Mouse (Mus musculus): ENCODE results near the gene Arfgef3. TPM values are rescaled to one million over a fixed set of nuclear protein-coding genes. Genes with fewer than 3 reads are reported as not detected.

Gene Arfgef3
- polyA plus RNA-seq, 1 experiment from 2014 or later: 0.20 TPM

- no peak for ATAC-seq (ENCODE audit: insufficient number of reproducible peaks, insufficient read depth, low FRiP score, low TSS enrichment, low read depth)
Observed at GRCm38 (mm10) chr10:18728548-18728947, 15.2 kb downstream of the Arfgef3 start.

GRCm38 (mm10) chr10:18711436-18711835, 32.3 kb downstream of the Arfgef3 start:
- H3K4me2 ChIP-seq: no peak overlapping the region
- H3K9ac ChIP-seq (replicated peaks): no peak overlapping the region
- WGBS: 84% methylated on average over 4 of the region's 4 CpGs
- H3K27ac ChIP-seq: peak overlapping the region; percentile 8; the same call in 1 of the 2 replicates
- peaks cover 15% of the 10 kb centered on the region; the same call in 1 of the 2 replicates for H3K4me1 ChIP-seq (replicated peaks)
- H3K36me3 ChIP-seq: no peaks in the 10 kb centered on the region
- no peak for ATAC-seq (ENCODE audit: insufficient number of reproducible peaks, insufficient read depth, low FRiP score, low TSS enrichment, low read depth)
- no peaks in the 10 kb centered on the region; the same call in 1 of the 2 replicates for H3K9me3 ChIP-seq
- no peaks in the 10 kb centered on the region for H3K27me3 ChIP-seq
- no peak overlapping the region for H3K4me3 ChIP-seq (replicated peaks)

More at GRCm38 (mm10) chr10:18728548-18728947, 15.2 kb downstream of the Arfgef3 start:
- H3K4me1 ChIP-seq (replicated peaks): no peaks in the 10 kb centered on the region
- H3K4me3 ChIP-seq (replicated peaks): no peak overlapping the region
- H3K4me2 ChIP-seq: no peak overlapping the region
- no peaks in the 10 kb centered on the region for H3K27me3 ChIP-seq
- H3K27ac ChIP-seq: no peak overlapping the region
- H3K36me3 ChIP-seq: no peaks in the 10 kb centered on the region
- H3K9ac ChIP-seq (replicated peaks): no peak overlapping the region
- 94% methylated on average over 1 of the region's 1 CpGs for WGBS
- H3K9me3 ChIP-seq: 0 out of 2 replicates have a peak, but pooled peaks cover 2% of the 10 kb centered on the region

GRCm38 (mm10) chr10:18710949-18711348, 32.8 kb downstream of the Arfgef3 start:
- H3K27me3 ChIP-seq: no peaks in the 10 kb centered on the region
- H3K4me1 ChIP-seq (replicated peaks): peaks cover 15% of the 10 kb centered on the region; the same call in 1 of the 2 replicates
- H3K4me2 ChIP-seq: no peak overlapping the region
- H3K27ac ChIP-seq: peak overlapping the region; percentile 31; the same call in 1 of the 2 replicates
- H3K9me3 ChIP-seq: no peaks in the 10 kb centered on the region; the same call in 1 of the 2 replicates
- ATAC-seq (ENCODE audit: insufficient number of reproducible peaks, insufficient read depth, low FRiP score, low TSS enrichment, low read depth): no peak
- no peaks in the 10 kb centered on the region for H3K36me3 ChIP-seq
- no peak overlapping the region for H3K9ac ChIP-seq (replicated peaks)
- 27% methylated on average over 6 of the region's 6 CpGs for WGBS
- no peak overlapping the region for H3K4me3 ChIP-seq (replicated peaks)

GRCm38 (mm10) chr10:18709836-18710235, 33.9 kb downstream of the Arfgef3 start:
- no peak overlapping the region for H3K27ac ChIP-seq
- no peak overlapping the region for H3K4me2 ChIP-seq
- no peaks in the 10 kb centered on the region for H3K27me3 ChIP-seq
- H3K36me3 ChIP-seq: no peaks in the 10 kb centered on the region
- ATAC-seq (ENCODE audit: insufficient number of reproducible peaks, insufficient read depth, low FRiP score, low TSS enrichment, low read depth): no peak
- peaks cover 15% of the 10 kb centered on the region; the same call in 1 of the 2 replicates for H3K4me1 ChIP-seq (replicated peaks)
- H3K9me3 ChIP-seq: no peaks in the 10 kb centered on the region; the same call in 1 of the 2 replicates
- no peak overlapping the region for H3K4me3 ChIP-seq (replicated peaks)
- no peak overlapping the region for H3K9ac ChIP-seq (replicated peaks)
- 68% methylated on average over 2 of the region's 2 CpGs for WGBS

GRCm38 (mm10) chr10:18708641-18709040, 35.1 kb downstream of the Arfgef3 start:
- no peaks in the 10 kb centered on the region; the same call in 1 of the 2 replicates for H3K9me3 ChIP-seq
- WGBS: 86% methylated on average over 1 of the region's 1 CpGs
- H3K9ac ChIP-seq (replicated peaks): no peak overlapping the region
- H3K27me3 ChIP-seq: no peaks in the 10 kb centered on the region
- ATAC-seq (ENCODE audit: insufficient number of reproducible peaks, insufficient read depth, low FRiP score, low TSS enrichment, low read depth): no peak
- H3K4me3 ChIP-seq (replicated peaks): no peak overlapping the region
- no peak overlapping the region for H3K27ac ChIP-seq
- H3K36me3 ChIP-seq: no peaks in the 10 kb centered on the region
- H3K4me2 ChIP-seq: no peak overlapping the region
- peaks cover 15% of the 10 kb centered on the region; the same call in 1 of the 2 replicates for H3K4me1 ChIP-seq (replicated peaks)

GRCm38 (mm10) chr10:18704393-18705120, 39.2 kb downstream of the Arfgef3 start:
- no peak overlapping the region for H3K4me3 ChIP-seq (replicated peaks)
- no peak overlapping the region for H3K9ac ChIP-seq (replicated peaks)
- ATAC-seq (ENCODE audit: insufficient number of reproducible peaks, insufficient read depth, low FRiP score, low TSS enrichment, low read depth): no peak
- no peaks in the 10 kb centered on the region; the same call in 1 of the 2 replicates for H3K9me3 ChIP-seq
- H3K27me3 ChIP-seq: no peaks in the 10 kb centered on the region
- H3K4me2 ChIP-seq: no peak overlapping the region
- H3K36me3 ChIP-seq: no peaks in the 10 kb centered on the region
- H3K27ac ChIP-seq: no peak overlapping the region
- H3K4me1 ChIP-seq (replicated peaks): peaks cover 4% of the 10 kb centered on the region; the same call in 1 of the 2 replicates
- WGBS: 57% methylated on average over 4 of the region's 4 CpGs

- ATAC-seq (ENCODE audit: insufficient number of reproducible peaks, insufficient read depth, low FRiP score, low TSS enrichment, low read depth): no peak
- no peak overlapping the region for H3K27ac ChIP-seq
- no peaks in the 10 kb centered on the region for H3K36me3 ChIP-seq
- no peaks in the 10 kb centered on the region for H3K27me3 ChIP-seq
- H3K4me3 ChIP-seq (replicated peaks): no peak overlapping the region
- no peak overlapping the region for H3K4me2 ChIP-seq
- no peaks in the 10 kb centered on the region for H3K9me3 ChIP-seq
- peaks cover 4% of the 10 kb centered on the region; the same call in 1 of the 2 replicates for H3K4me1 ChIP-seq (replicated peaks)
- no peak overlapping the region for H3K9ac ChIP-seq (replicated peaks)
Observed at GRCm38 (mm10) chr10:18701517-18701916, 42.2 kb downstream of the Arfgef3 start.

- H3K27me3 ChIP-seq: no peaks in the 10 kb centered on the region
- no peak for ATAC-seq (ENCODE audit: insufficient number of reproducible peaks, insufficient read depth, low FRiP score, low TSS enrichment, low read depth)
- no peak overlapping the region for H3K4me2 ChIP-seq
- WGBS: 91% methylated on average over 2 of the region's 2 CpGs
- H3K36me3 ChIP-seq: no peaks in the 10 kb centered on the region
- no peak overlapping the region for H3K27ac ChIP-seq
- H3K4me3 ChIP-seq (replicated peaks): no peak overlapping the region
- H3K4me1 ChIP-seq (replicated peaks): peaks cover 4% of the 10 kb centered on the region; the same call in 1 of the 2 replicates
- no peak overlapping the region for H3K9ac ChIP-seq (replicated peaks)
- H3K9me3 ChIP-seq: no peaks in the 10 kb centered on the region
Observed at GRCm38 (mm10) chr10:18700117-18700516, 43.6 kb downstream of the Arfgef3 start.

GRCm38 (mm10) chr10:18699151-18699550, 44.6 kb downstream of the Arfgef3 start:
- no peaks in the 10 kb centered on the region for H3K36me3 ChIP-seq
- ATAC-seq (ENCODE audit: insufficient number of reproducible peaks, insufficient read depth, low FRiP score, low TSS enrichment, low read depth): no peak
- peaks cover 4% of the 10 kb centered on the region; the same call in 1 of the 2 replicates for H3K4me1 ChIP-seq (replicated peaks)
- H3K4me3 ChIP-seq (replicated peaks): no peak overlapping the region
- no peak overlapping the region for H3K4me2 ChIP-seq
- no peaks in the 10 kb centered on the region for H3K9me3 ChIP-seq
- H3K27me3 ChIP-seq: no peaks in the 10 kb centered on the region
- WGBS: 94% methylated on average over 2 of the region's 2 CpGs
- no peak overlapping the region for H3K27ac ChIP-seq
- H3K9ac ChIP-seq (replicated peaks): no peak overlapping the region

GRCm38 (mm10) chr10:18696461-18696860, 47.3 kb downstream of the Arfgef3 start:
- Histone ChIP-seq H3K9ac (replicated peaks) (no peak overlapping the region), H3K4me2 (no peak overlapping the region), H3K4me1 (replicated peaks) (no peaks in the 10 kb centered on the region), H3K27me3 (no peaks in the 10 kb centered on the region), H3K36me3 (no peaks in the 10 kb centered on the region), H3K4me3 (replicated peaks) (no peak overlapping the region), H3K27ac (no peak overlapping the region), H3K9me3 (no peaks in the 10 kb centered on the region)
- 75% methylated on average over 6 of the region's 6 CpGs for WGBS
- no peak for ATAC-seq (ENCODE audit: insufficient number of reproducible peaks, insufficient read depth, low FRiP score, low TSS enrichment, low read depth)

GRCm38 (mm10) chr10:18688234-18688633, 55.5 kb downstream of the Arfgef3 start:
- H3K9ac ChIP-seq (replicated peaks): no peak overlapping the region
- no peaks in the 10 kb centered on the region for H3K27me3 ChIP-seq
- no peaks in the 10 kb centered on the region for H3K36me3 ChIP-seq
- 45% methylated on average over 2 of the region's 2 CpGs for WGBS
- H3K4me3 ChIP-seq (replicated peaks): no peak overlapping the region
- no peak for ATAC-seq (ENCODE audit: insufficient number of reproducible peaks, insufficient read depth, low FRiP score, low TSS enrichment, low read depth)
- H3K9me3 ChIP-seq: no peaks in the 10 kb centered on the region
- peaks cover 4% of the 10 kb centered on the region; the same call in 1 of the 2 replicates for H3K4me1 ChIP-seq (replicated peaks)
- H3K27ac ChIP-seq: no peak overlapping the region
- H3K4me2 ChIP-seq: no peak overlapping the region

All from limb, embryonic 12.5 days (tissue).